Mouse (Mus musculus) 416B (cell line): ENCODE results near the gene Izumo2.
A peak's percentile ranks its signal among the peaks of the same experiment; 100 is the strongest.

ENCODE experiments used
- DNase-seq: peaks from one replicate; pipeline ENCODE4 v3.0.0; 2011; ENCODE audit warnings: low read depth

Gene Izumo2

GRCm38 (mm10) chr7:44708574-44708973 is at the start of gene Izumo2:
Gene Izumo2 (plus strand): TSS chr7:44708742.
- no peak for DNase-seq

- DNase-seq: no peak
Observed at GRCm38 (mm10) chr7:44661219-44661618, 47.3 kb upstream of the Izumo2 start.

- no peak for DNase-seq
Observed at GRCm38 (mm10) chr7:44662168-44662567, 46.4 kb upstream of the Izumo2 start.

GRCm38 (mm10) chr7:44662569-44662968 is 46.0 kb upstream of the Izumo2 start:
- no peak for DNase-seq

DNA sequence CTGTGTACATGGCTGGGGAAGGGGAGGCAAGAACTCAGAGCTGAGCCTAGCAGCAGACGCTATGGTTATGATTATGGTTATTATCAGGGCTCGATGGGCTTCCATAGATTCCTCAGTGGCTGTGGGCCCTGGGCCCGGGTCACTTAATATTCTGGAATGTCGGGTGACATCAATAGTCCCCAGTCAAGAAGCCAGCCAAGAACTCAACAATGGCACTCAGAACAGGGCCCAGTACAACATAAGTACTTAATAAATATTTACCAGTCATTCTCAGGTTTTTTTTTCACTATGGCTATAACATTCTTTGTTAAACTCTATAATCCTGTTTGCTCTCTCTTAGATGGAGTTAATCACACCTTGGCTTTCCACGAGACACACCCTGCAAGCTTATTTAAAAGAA is 45.0 kb upstream of the Izumo2 start:
- no peak for DNase-seq

DNA sequence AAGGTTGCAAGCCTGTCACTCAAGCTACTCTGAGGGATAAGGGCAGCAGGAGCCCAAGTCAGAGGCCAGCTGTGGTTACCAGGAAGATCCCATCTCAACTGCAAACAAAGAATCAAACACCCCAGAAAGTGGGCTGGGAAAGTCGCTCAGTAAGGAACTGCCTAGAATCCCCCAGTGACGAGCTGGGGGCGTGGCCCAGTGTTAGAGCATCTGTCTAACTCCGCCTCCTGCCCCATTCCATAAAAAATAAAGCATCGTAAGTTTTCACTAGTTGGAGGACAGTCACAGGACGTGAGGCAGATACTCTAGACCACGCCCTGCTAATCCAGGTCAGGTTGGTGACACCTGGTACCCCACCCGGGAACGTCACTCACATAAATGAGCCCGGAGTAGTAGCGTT is 43.8 kb upstream of the Izumo2 start:
- DNase-seq: no peak

DNA sequence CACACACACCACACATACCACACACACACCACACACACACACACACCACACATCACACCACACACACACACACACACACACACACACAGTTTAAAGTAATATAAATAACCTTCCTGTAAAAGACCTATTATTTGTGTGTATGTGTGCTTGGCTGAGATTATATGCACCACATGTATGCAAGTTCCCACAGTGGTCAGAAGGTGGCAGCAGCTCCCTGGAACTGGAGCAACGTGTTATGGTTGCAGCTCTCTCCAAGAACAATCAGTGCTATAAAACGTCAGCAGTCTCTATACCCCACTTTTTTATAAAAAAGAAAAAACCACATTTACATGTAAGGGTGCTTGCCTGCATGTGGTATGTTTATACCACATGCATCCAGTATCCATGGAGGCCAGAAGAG is 42.1 kb upstream of the Izumo2 start:
- peak; percentile 39 for DNase-seq

- DNase-seq: no peak
Observed at GRCm38 (mm10) chr7:44667996-44668738, 40.4 kb upstream of the Izumo2 start.

GRCm38 (mm10) chr7:44669103-44669502 is 39.4 kb upstream of the Izumo2 start:
- no peak for DNase-seq

GRCm38 (mm10) chr7:44670803-44671202 is 37.7 kb upstream of the Izumo2 start, which contains the start of gene Myh14:
Gene Myh14 (minus strand): TSS chr7:44670843.
- no peak for DNase-seq

- DNase-seq: no peak
Observed at GRCm38 (mm10) chr7:44672193-44672592, 36.3 kb upstream of the Izumo2 start.

DNA sequence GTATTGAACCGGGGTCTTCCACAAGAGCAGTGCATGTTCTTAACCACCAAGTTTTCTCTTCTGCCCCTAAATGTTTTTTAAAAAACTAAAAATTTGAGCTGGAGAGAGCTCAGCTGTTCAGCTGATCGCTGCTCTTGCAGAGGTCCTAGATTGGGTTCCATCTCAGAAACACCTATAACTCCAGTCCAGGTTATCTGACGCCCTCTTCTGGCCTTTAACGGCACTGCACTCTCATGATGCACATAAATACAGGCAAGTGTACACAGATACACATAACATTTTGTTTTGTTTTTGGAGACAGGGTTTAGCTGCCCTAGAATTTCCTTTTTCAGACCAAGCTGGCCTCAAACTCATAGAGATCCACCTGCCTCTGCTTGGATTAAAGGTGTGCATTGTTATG is 34.0 kb upstream of the Izumo2 start:
- no peak for DNase-seq

GRCm38 (mm10) chr7:44675171-44675570 is 33.4 kb upstream of the Izumo2 start:
- peak; percentile 51 for DNase-seq

- no peak for DNase-seq
Observed at GRCm38 (mm10) chr7:44676126-44676525, 32.4 kb upstream of the Izumo2 start.

GRCm38 (mm10) chr7:44676611-44677010 is 31.9 kb upstream of the Izumo2 start:
- no peak for DNase-seq

- DNase-seq: no peak
Observed at GRCm38 (mm10) chr7:44683656-44684055, 24.9 kb upstream of the Izumo2 start.

- peak; percentile 88 for DNase-seq
Observed at GRCm38 (mm10) chr7:44685531-44686402, 22.8 kb upstream of the Izumo2 start.

DNA sequence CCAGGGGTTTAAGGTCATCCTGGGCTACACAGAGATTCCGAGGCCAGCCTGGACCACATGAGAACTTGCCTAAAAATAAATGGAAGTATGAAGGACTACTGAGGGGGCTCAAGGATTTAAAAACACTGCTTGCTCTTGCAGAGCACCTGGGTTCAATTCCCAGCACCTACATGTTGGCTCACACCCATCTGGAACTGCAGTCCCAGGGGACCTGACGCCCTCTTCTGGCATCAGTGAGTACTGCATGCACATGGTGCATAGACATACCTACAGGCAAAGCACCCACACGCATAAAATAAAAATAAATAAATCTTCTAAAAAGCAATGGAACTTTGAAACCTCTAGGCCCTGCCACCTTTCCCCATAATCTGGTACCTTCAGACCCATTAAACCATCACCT is 19.7 kb upstream of the Izumo2 start:
- no peak for DNase-seq

DNA sequence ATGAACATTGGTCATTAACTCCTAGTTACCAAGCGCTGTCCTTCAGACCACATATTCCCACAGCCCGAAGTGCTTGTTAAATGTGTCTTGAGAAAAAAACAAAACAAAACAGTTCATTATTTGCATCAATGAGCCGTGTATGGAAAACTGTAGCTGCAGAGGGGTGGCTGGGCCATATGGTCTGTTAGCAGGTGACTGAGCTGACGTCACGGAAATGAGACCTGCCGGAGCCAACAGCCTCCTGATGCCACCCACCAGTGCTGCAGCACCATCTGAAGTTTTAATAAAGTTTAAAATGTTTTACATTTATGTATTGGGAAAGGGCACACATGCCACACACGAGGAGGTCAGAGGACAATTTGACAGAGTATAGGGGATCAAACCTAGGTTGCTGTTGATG is 19.2 kb upstream of the Izumo2 start:
- DNase-seq: no peak

GRCm38 (mm10) chr7:44693427-44694175 is 14.9 kb upstream of the Izumo2 start:
- DNase-seq: no peak

DNA sequence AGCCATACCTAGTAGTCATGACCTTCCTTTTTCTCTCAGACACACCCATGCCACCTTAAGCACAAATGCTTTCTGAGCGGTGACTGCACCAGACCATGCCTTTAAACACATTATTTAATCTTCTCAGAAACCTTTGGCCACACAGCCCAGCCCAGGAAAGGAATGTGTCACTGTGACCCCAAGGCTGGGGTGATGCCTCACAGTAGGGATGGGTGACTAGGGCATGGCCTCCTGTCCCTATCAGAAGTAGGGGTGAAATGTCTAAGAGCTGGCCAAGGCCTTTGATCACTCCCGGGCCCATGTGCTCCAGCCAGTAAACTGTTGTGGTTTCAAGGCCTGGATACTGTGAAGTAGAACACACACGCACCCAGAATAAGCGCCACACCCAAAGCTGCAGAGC is 13.3 kb upstream of the Izumo2 start:
- DNase-seq: no peak

GRCm38 (mm10) chr7:44697191-44697710 is 11.3 kb upstream of the Izumo2 start:
- peak; percentile 75 for DNase-seq
